Mouse (Mus musculus): Measurements from ENCODE around the gene Mlycd.

DNA sequence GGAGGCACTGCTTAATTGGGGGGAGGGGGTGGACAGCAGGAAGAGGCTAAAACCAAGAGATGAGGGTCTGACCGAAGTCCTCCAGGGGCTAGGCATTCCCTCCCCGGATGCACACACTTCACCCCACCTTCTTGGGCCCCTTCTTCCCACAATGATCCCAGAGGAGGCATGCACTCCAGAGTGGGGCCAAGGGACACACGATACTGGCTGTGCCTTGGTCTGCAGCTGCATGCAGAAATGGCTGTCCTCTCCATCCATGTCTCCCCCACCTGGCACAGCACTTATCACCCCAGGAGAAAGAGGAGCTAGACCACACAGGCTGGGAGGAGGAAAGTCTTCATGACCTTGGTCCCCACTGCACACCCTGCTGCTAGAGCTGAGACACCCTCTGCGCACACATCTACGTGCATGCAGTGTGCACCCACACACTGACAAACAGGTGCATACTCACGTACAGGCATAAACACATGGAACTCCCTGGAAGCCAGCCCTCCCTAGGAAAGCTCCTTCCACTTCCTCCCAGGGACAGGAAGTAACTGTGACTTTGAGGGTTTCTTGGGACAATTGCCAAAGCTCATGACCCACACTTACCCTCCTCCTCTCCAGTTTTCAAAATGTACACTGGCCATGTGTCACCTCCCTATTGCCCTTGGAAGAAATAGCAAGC is 31.5 kb downstream of the Mlycd start:
- no peak for TF ChIP-seq CTCF (IDR thresholded peaks at IDR 0.05; ENCODE audit: control insufficient read depth, insufficient read depth, low read length)
- TF ChIP-seq POLR2A (IDR thresholded peaks at IDR 0.05; ENCODE audit: borderline replicate concordance, control insufficient read depth, low read depth, low read length), result no peak
